Mouse (Mus musculus): Measurements from ENCODE around the gene Olfr287. TPM values are rescaled to one million over a fixed set of nuclear protein-coding genes. Genes with fewer than 3 reads are reported as not detected.

Olfr287 gene
- not detected in 2 replicates for polyA plus RNA-seq (2012; rRNA removed)

GRCm38 (mm10) chr15:98220877-98221276, at the start of gene Olfr287, which contains the start of gene Gm44579:
Gene Olfr287 (minus strand): TSS chr15:98221056.
Gene Gm44579 (minus strand): TSS chr15:98220977.

GRCm38 (mm10) chr15:98257193-98257592, 36.3 kb upstream of the Olfr287 start, which contains the start of gene H1fnt:
Gene H1fnt (minus strand): TSS chr15:98257293.

GRCm38 (mm10) chr15:98234350-98234749, 13.5 kb upstream of the Olfr287 start, which contains the start of gene Olfr286:
Gene Olfr286 (minus strand): TSS chr15:98234450.

GRCm38 (mm10) chr15:98195442-98195841, 25.4 kb downstream of the Olfr287 start, which contains the start of gene Olfr288:
Gene Olfr288 (minus strand): TSS chr15:98195542.

GRCm38 (mm10) chr15:98166963-98167644, 53.8 kb downstream of the Olfr287 start, which contains the start of gene Ccdc184:
Gene Ccdc184 (plus strand): TSS chr15:98167158.

GRCm38 (mm10) chr15:98165525-98165924, 55.3 kb downstream of the Olfr287 start, which contains the start of gene Asb8:
Gene Asb8 (minus strand): TSS chr15:98165625.

Other genes starting within 250 kb of the Olfr287 start
- gene Col2a1, start 216.4 kb downstream of the Olfr287 start, polyA plus RNA-seq (2012; rRNA removed), result 0.03 and 0.08 TPM in 2 replicates
- 13.9 and 15.7 TPM in 2 replicates for gene Pfkm, start 128.5 kb downstream of the Olfr287 start, polyA plus RNA-seq (2012; rRNA removed)
- 6.4 and 7.5 TPM in 2 replicates for gene Senp1, start 127.3 kb downstream of the Olfr287 start, polyA plus RNA-seq (2012; rRNA removed)
- gene Asb8, start 55.4 kb downstream of the Olfr287 start, polyA plus RNA-seq (2012; rRNA removed), result 21.9 and 23.1 TPM in 2 replicates
- not detected in 2 replicates for gene Ccdc184, start 53.9 kb downstream of the Olfr287 start, polyA plus RNA-seq (2012; rRNA removed)
- gene Olfr288, start 25.5 kb downstream of the Olfr287 start, polyA plus RNA-seq (2012; rRNA removed), result not detected in 2 replicates
- gene Gm44579, start 79 bp downstream of the Olfr287 start, polyA plus RNA-seq (2012; rRNA removed), result not detected in 2 replicates
- gene Olfr286, start 13.4 kb upstream of the Olfr287 start, polyA plus RNA-seq (2012; rRNA removed), result not detected in 2 replicates
- gene H1fnt, start 36.2 kb upstream of the Olfr287 start, polyA plus RNA-seq (2012; rRNA removed), result not detected in 2 replicates
- 0.21 and 0.25 TPM in 2 replicates for gene Zfp641, start 75.1 kb upstream of the Olfr287 start, polyA plus RNA-seq (2012; rRNA removed)
- not detected in 2 replicates for gene Olfr285, start 96.3 kb upstream of the Olfr287 start, polyA plus RNA-seq (2012; rRNA removed)
- not detected in 2 replicates for gene Olfr284, start 119.9 kb upstream of the Olfr287 start, polyA plus RNA-seq (2012; rRNA removed)
- not detected in 2 replicates for gene Olfr283, start 159.9 kb upstream of the Olfr287 start, polyA plus RNA-seq (2012; rRNA removed)
- not detected in 2 replicates for gene Olfr282, start 210.2 kb upstream of the Olfr287 start, polyA plus RNA-seq (2012; rRNA removed)
- not detected in 2 replicates for gene Olfr281, start 231.5 kb upstream of the Olfr287 start, polyA plus RNA-seq (2012; rRNA removed)
- gene OR5BS1P, start 248.8 kb upstream of the Olfr287 start, polyA plus RNA-seq (2012; rRNA removed), result not detected in 2 replicates